Mouse (Mus musculus) testis, adult 2 months (tissue): ENCODE data around the gene Arhgdia. TPM values are rescaled to one million over a fixed set of nuclear protein-coding genes. Genes with fewer than 3 reads are reported as not detected.
A peak's percentile ranks its signal among the peaks of the same experiment; 100 is the strongest.

Experiments used
- H3K27ac ChIP-seq: fragments of 200-500 bp; 2 replicates; pipeline ENCODE4 v1.5.1; 2012; ENCODE audit warnings: low read depth, low read length; ENCODE audit not compliant: control insufficient read depth, insufficient read depth
- H3K27me3 ChIP-seq: fragments of 200-500 bp; 2 replicates; pipeline ENCODE4 v1.6.1; 2012; ENCODE audit warnings: mild to moderate bottlenecking, low read length, moderate library complexity; ENCODE audit not compliant: control insufficient read depth, insufficient read depth
- H3K36me3 ChIP-seq: fragments of 200-500 bp; 2 replicates; pipeline ENCODE4 v1.6.1; 2012; ENCODE audit warnings: mild to moderate bottlenecking, low read length; ENCODE audit not compliant: control insufficient read depth, insufficient read depth
- H3K4me1 ChIP-seq: fragments of 200-500 bp; 2 replicates; pipeline ENCODE4 v1.6.1; 2012; ENCODE audit warnings: low read length; ENCODE audit not compliant: control insufficient read depth, insufficient read depth
- H3K4me3 ChIP-seq: fragments of 200-500 bp; 2 replicates; pipeline ENCODE4 v1.5.1; 2012; ENCODE audit warnings: low read depth, mild to moderate bottlenecking, low read length, moderate library complexity, mixed read lengths; ENCODE audit not compliant: control insufficient read depth
- CTCF ChIP-seq: fragments of 200-500 bp; IDR thresholded peaks from 2 replicates; pipeline ENCODE4 v1.5.1; 2012; ENCODE audit warnings: low read depth, mild to moderate bottlenecking, inconsistent platforms, low read length, moderate library complexity; ENCODE audit not compliant: control insufficient read depth, insufficient read depth, insufficient replicate concordance
- POLR2A ChIP-seq: fragments of 200-500 bp; IDR thresholded peaks from 2 replicates; pipeline ENCODE4 v1.6.1; 2012; ENCODE audit warnings: low read depth, mild to moderate bottlenecking, inconsistent platforms, low read length, moderate library complexity; ENCODE audit not compliant: control insufficient read depth
- polyA plus RNA-seq: library from polyadenylated mRNA; depleted of rRNA; stranded (reverse); fragments of >200 nt; gene quantifications from 2 replicates; pipeline ENCODE4 v1.2.3, GENCODE M21; 2012

Arhgdia gene
- polyA plus RNA-seq, 1 experiment: 94.7 TPM

DNA sequence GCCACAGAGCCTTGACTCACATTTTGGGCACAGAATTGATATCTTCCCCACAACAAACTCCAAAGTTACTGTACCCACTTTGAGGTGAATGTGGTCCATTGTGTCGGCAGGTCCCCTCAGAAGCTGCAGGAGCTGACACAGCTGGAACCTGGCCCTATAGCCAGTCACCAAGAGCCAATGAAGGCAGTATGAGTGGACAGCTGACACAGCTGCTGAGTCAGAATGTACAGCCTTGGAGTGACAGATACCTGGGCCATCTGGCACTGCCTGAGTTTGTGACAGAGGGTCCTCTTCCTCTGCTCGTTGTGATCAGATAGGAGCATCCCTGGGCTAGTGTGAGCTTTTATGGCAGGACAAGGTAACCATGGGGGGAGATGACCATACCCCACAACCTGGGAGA, 26.2 kb downstream of the Arhgdia start:
- H3K27me3 ChIP-seq: no peaks in the 10 kb centered on the region
- no peak for TF ChIP-seq CTCF
- no peak for TF ChIP-seq POLR2A
- no peak overlapping the region for H3K27ac ChIP-seq
- H3K36me3 ChIP-seq: no peaks in the 10 kb centered on the region
- H3K4me3 ChIP-seq: no peak overlapping the region
- peaks cover 4% of the 10 kb centered on the region; the same call in 1 of the 2 replicates for H3K4me1 ChIP-seq

DNA sequence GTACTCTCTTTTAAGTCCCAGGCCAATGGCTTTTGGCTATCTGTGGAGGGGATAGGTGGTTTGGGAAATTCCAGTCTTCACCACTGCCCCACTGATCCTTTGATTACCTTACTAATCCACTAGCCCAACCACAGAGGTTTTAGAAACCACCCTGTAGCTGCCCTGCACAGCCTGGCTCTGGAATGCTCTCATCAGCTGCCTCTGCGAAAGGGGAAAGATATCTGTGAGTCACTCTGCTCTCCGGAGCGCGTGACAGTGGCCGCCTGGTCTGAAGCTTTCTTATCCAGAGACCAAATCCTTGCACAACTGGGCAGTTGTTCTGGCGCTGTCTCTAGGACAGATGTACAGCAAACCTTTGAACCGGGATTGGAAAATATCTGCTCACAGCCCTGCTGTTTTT, 26.6 kb downstream of the Arhgdia start:
- Histone ChIP-seq H3K27me3 (no peaks in the 10 kb centered on the region), H3K36me3 (no peaks in the 10 kb centered on the region), H3K4me1 (peaks cover 7% of the 10 kb centered on the region), H3K4me3 (no peak overlapping the region), H3K27ac (no peak overlapping the region)
- TF ChIP-seq POLR2A: no peak
- TF ChIP-seq CTCF: no peak

DNA sequence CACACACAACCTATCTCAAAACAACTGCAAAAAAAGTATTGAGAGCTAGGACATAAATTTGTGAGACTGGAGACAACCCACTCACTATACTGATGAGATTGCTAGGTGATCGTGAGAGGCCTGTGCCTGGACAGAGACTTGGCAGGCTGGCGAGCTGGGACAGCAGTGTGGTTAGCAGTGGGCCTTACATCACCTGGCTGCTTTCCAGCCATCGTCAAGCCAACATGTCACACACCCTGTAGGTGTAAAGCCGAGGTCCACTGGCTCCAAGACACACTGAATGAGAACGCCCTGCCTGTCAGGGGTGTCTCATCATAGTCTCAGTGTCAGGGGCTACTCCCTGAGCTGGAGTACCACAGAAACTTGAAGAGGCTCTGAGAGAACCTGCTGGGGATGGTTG, 28.7 kb downstream of the Arhgdia start:
- TF ChIP-seq CTCF: no peak
- no peak for TF ChIP-seq POLR2A
- Histone ChIP-seq H3K4me1 (peaks cover 14% of the 10 kb centered on the region), H3K4me3 (no peak overlapping the region), H3K27ac (no peak overlapping the region), H3K27me3 (no peaks in the 10 kb centered on the region), H3K36me3 (no peaks in the 10 kb centered on the region)

DNA sequence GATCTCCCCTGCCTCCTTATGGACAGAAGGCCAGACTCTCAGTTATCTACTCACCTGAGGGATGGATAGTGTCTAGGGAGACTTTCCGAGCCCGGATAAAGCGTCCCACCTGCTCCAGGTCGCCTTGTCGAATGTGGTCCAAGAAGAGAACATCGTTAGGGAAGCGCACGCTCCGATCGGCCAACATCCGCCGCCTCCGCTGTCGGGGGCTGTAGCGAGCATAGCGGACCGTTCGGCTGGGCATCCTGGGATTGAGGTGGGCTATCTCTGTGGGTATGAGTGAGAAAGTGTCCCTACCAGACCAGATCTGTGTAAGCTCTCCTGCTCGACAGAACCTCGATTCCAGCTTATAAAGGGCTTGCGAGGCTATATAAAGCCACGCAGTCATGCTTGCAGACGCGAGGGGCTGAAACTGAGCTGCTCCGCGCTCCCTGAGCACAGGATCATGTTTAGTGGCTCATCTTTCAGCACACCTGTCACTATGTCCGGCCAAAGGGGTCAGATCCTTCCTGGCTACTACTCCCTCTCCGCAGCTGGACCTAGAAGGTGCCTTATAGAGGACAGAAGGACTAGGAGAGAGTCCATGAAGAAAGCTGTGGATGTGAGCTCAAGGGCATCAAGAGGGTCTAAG, 30.5 kb downstream of the Arhgdia start, which contains the start of gene Ppp1r27:
Ppp1r27 (minus strand) TSS at position 323 of the 631 bp plus-strand sequence.
- peak within 1 kb of the TSS; percentile 98 for H3K4me3 ChIP-seq
- no peak for TF ChIP-seq CTCF
- TF ChIP-seq POLR2A: peak; percentile 52; the same call in 1 of the 2 replicates
- peak within 1 kb of the TSS; percentile 77 for H3K27ac ChIP-seq
- no peaks in the 10 kb centered on the region for H3K27me3 ChIP-seq
- H3K36me3 ChIP-seq: no peaks in the 10 kb centered on the region
- peaks cover 14% of the 10 kb centered on the region for H3K4me1 ChIP-seq

DNA sequence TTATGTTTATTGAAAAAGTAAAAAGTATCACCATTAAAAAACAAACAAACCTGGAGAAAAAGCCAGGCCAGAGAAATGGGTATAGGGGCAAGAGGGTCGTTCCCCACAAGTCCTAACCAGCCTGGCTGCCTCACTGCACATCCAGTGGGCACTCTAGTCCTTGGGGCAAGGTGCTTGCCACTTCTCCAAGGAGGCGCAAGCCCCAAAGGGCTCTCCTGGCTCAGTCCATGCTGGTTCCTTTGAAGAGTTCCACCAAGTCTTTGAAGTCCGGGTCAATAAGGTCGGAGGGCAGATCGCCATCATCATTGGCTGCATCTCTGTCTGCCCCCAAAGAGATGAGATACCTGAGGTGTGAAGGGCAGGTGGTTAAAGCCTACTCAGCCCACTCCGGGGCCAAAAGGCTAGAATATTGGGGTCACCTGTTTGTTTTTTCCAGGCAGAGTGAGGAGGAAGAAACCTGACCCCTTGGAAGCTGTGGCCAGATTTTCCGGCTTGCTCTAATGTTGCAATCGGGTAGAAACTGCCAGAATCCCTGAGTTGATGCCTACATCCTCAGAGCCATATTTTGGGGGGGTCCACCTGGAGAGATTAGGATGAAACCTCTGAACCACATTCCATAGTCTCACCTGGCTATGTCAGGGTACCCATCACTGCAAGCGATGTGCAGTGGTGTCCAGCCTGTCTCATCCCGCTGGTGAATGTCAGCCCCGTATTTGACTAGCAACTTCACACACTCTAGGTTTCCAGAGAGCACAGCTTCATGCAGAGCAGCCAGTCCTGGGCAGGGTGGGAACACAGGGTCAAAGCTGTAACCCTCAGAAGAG, 31.2 kb downstream of the Arhgdia start:
- Histone ChIP-seq H3K4me3 (peak overlapping the region; percentile 98), H3K27ac (peak overlapping the region; percentile 77), H3K36me3 (no peaks in the 10 kb centered on the region), H3K27me3 (no peaks in the 10 kb centered on the region), H3K4me1 (peaks cover 14% of the 10 kb centered on the region)
- no peak for TF ChIP-seq POLR2A
- TF ChIP-seq CTCF: no peak

DNA sequence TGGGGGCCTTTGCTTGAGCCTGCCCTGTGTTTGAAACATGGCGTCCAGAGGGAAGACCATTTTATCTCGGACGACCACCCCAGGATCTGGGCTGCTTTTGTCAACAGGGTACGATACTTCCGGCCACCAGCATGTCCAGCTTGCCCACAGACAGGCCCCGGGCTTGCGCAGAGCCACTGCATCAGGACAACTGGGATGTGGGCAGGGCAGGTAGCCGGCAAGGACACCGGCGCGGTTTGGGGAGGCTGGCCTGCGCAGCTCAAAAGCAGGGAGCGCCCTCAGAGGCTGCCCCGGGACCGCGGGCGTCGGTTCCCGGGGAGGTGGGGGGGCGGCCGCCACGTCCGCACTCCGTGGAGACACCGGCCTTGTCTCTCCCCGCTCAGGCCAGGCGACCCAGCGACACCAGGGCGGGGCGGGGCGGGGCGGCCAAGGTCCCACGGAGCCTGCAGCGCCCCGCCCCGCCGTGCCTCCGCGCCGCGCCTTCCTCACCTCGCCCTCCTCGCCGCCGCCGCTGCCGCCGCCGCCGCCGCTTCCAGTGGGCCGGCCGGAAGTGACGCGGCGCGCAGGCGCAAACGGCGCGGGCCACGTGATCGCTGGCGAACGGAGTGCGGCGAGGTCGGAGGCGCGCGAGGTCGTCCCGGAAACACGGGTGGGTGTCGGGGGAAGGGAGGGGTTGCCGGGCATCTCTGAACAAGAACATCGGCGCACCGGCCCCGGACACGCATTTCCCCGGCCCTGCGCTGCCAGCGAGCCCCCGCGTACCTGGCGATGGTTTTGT, 32.1 kb downstream of the Arhgdia start, which contains the start of gene Mcrip1:
Mcrip1 (minus strand) TSS at position 560 of the 778 bp plus-strand sequence.
- H3K4me1 ChIP-seq: peaks cover 14% of the 10 kb centered on the region
- H3K4me3 ChIP-seq: peak within 1 kb of the TSS; percentile 98
- H3K36me3 ChIP-seq: no peaks in the 10 kb centered on the region
- no peaks in the 10 kb centered on the region for H3K27me3 ChIP-seq
- TF ChIP-seq POLR2A (peak; percentile 72), CTCF (no peak)
- H3K27ac ChIP-seq: peak within 1 kb of the TSS; percentile 89

DNA sequence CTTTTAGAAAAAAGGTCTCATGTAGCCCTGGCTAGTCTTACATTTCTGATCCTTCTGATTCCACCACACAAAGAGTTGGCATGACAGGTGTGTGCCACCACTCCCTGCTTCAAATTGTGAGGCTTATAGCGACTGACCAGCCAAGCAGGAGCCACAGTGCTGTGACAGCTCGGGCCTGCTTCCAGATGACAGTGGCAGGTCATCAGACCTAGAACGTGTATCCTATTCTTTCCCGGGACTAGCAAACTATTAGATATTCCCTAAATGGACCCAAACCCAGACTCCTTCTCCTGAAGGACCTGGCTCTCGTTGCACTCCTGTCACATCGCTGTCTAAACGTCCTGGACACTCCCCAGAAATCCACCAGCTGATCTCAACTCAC, 32.6 kb downstream of the Arhgdia start:
- no peak overlapping the region; the same call in 1 of the 2 replicates for H3K27ac ChIP-seq
- H3K4me3 ChIP-seq: peak overlapping the region; percentile 98
- no peak for TF ChIP-seq POLR2A
- no peak for TF ChIP-seq CTCF
- H3K27me3 ChIP-seq: no peaks in the 10 kb centered on the region
- no peaks in the 10 kb centered on the region for H3K36me3 ChIP-seq
- peaks cover 14% of the 10 kb centered on the region for H3K4me1 ChIP-seq
